Mouse (Mus musculus) brain, embryonic 14.5 days (tissue): ENCODE measurements around the gene C330021F23Rik. TPM values are rescaled to one million over a fixed set of nuclear protein-coding genes. Genes with fewer than 3 reads are reported as not detected.
A peak's percentile ranks its signal among the peaks of the same experiment; 100 is the strongest.

Source experiments
- DNase-seq: peaks from one replicate; pipeline ENCODE4 v3.0.0-alpha.2; 2011; ENCODE audit warnings: low read depth
- CTCF ChIP-seq: fragments of 200-500 bp; IDR thresholded peaks from 2 replicates; pipeline ENCODE4 v1.5.1; 2012; ENCODE audit warnings: inconsistent platforms, mild to moderate bottlenecking, moderate library complexity, borderline replicate concordance; ENCODE audit not compliant: insufficient read depth, insufficient read length; ENCODE audit errors: extremely low read depth
- POLR2A ChIP-seq: fragments of 200-500 bp; IDR thresholded peaks from 2 replicates; pipeline ENCODE4 v1.6.1; 2012; ENCODE audit warnings: mild to moderate bottlenecking, inconsistent platforms, borderline replicate concordance; ENCODE audit not compliant: poor library complexity, insufficient read depth, insufficient read length, severe bottlenecking; ENCODE audit errors: extremely low read depth
- polyA plus RNA-seq: library from polyadenylated mRNA; depleted of rRNA; stranded (reverse); fragments of >200 nt; gene quantifications from 2 replicates; pipeline ENCODE4 v1.2.3, GENCODE M21; 2012; rRNA removed

Gene C330021F23Rik
- polyA plus RNA-seq, 1 experiment = 1.1 TPM

DNA sequence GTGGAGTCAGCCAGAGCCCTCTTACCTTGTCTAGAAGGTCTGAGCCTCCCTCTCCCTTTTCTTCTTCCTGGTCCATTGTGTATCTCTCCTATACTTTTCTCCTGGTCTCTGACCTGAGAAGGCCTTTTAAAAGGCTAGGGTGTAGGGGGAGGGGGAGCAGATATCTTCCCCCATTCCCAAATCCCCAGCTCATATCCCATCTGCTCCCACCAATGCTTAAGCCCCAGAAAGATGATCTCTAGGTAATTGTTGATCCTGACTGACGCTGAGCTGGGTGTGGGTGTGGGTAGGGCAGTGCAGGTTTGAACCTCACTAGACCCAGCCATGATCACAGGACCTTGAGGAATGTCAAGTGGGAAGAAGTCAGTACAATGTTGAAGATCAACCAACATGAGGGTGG lies 57.7 kb downstream of the C330021F23Rik start, which contains the start of gene Pcp2:
Gene Pcp2 (minus strand): TSS at position 101 of the 400 bp plus-strand sequence.
- TF ChIP-seq POLR2A = no peak
- no peak for TF ChIP-seq CTCF
- DNase-seq = no peak

GRCm38 (mm10) chr8:3626971-3627370 lies 59.2 kb downstream of the C330021F23Rik start:
- no peak for DNase-seq
- TF ChIP-seq CTCF = no peak
- no peak for TF ChIP-seq POLR2A

GRCm38 (mm10) chr8:3628014-3628413 lies 60.2 kb downstream of the C330021F23Rik start:
- TF ChIP-seq POLR2A = no peak
- peak; percentile 43; the same call in 1 of the 2 replicates for TF ChIP-seq CTCF
- DNase-seq = peak; percentile 36

GRCm38 (mm10) chr8:3630647-3631477 lies 63.1 kb downstream of the C330021F23Rik start, which contains the start of gene Stxbp2:
Gene Stxbp2 (plus strand): TSS chr8:3630955.
- DNase-seq = peak; percentile 73

DNA sequence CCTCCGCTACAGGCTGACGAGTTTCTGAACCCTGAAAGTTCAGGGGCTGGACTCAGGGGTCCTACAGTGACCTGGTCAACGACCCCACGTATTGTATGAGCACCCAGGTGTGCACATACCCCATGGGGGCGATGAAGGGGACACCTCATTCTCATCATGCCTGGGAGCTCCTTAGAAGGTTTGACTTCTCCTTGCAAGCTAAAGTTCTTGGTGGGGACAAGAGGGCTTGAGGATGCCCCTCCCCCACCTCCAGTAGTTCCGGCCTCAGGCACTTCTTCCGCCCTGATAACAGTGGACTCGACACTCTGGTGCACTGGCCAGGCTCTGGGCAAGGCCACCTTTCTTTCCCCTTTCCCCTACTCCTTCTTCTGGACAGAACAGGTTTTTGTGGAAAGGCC lies 63.7 kb downstream of the C330021F23Rik start:
- no peak for DNase-seq
- no peak for TF ChIP-seq CTCF
- TF ChIP-seq POLR2A = no peak

More at GRCm38 (mm10) chr8:3630647-3631477, 63.1 kb downstream of the C330021F23Rik start, which contains the start of gene Stxbp2:
- no peak for TF ChIP-seq CTCF
- peak; percentile 19; the same call in 1 of the 2 replicates for TF ChIP-seq POLR2A

Other genes with a start within 250 kb of the C330021F23Rik start
- 0.07 and 0.19 TPM in 2 replicates for gene A430078G23Rik, start 214.6 kb upstream of the C330021F23Rik start, polyA plus RNA-seq
- 32.1 and 37.0 TPM in 2 replicates for gene Arhgef18, start 175.0 kb upstream of the C330021F23Rik start, polyA plus RNA-seq
- 4.3 and 4.9 TPM in 2 replicates for gene Pex11g, start 100.3 kb upstream of the C330021F23Rik start, polyA plus RNA-seq
- 0.37 and 0.49 TPM in 2 replicates for gene Tex45, start 97.1 kb upstream of the C330021F23Rik start, polyA plus RNA-seq
- 154 and 176 TPM in 2 replicates for gene Zfp358, start 74.9 kb upstream of the C330021F23Rik start, polyA plus RNA-seq
- gene Mcoln1, start 67.5 kb upstream of the C330021F23Rik start, polyA plus RNA-seq = 230 and 313 TPM in 2 replicates
- 46.2 and 54.9 TPM in 2 replicates for gene Pnpla6, start 52.6 kb upstream of the C330021F23Rik start, polyA plus RNA-seq
- gene Camsap3, start 19.3 kb downstream of the C330021F23Rik start, polyA plus RNA-seq = 58.4 and 86.3 TPM in 2 replicates
- gene Xab2, start 53.3 kb downstream of the C330021F23Rik start, polyA plus RNA-seq = 69.0 and 93.1 TPM in 2 replicates
- gene Pet100, start 53.6 kb downstream of the C330021F23Rik start, polyA plus RNA-seq = 36.1 and 41.5 TPM in 2 replicates
- 1.0 and 2.5 TPM in 2 replicates for gene Pcp2, start 57.6 kb downstream of the C330021F23Rik start, polyA plus RNA-seq
- 117 and 254 TPM in 2 replicates for gene Stxbp2, start 63.0 kb downstream of the C330021F23Rik start, polyA plus RNA-seq
- gene Retn, start 87.8 kb downstream of the C330021F23Rik start, polyA plus RNA-seq = 0.34 and 0.52 TPM in 2 replicates
- 0.11 and 0.29 TPM in 2 replicates for gene Mcemp1, start 97.8 kb downstream of the C330021F23Rik start, polyA plus RNA-seq
- gene Fcor, start 104.4 kb downstream of the C330021F23Rik start, polyA plus RNA-seq = 6.8 and 11.7 TPM in 2 replicates
- 57.5 and 60.9 TPM in 2 replicates for gene Trappc5, start 108.3 kb downstream of the C330021F23Rik start, polyA plus RNA-seq
- gene Fcer2a, start 126.2 kb downstream of the C330021F23Rik start, polyA plus RNA-seq = not detected in 2 replicates
- not detected in 2 replicates for gene Clec4g, start 152.7 kb downstream of the C330021F23Rik start, polyA plus RNA-seq
- 0.12 TPM in 1 of 2 replicates, not detected in the other for gene Cd209a, start 181.0 kb downstream of the C330021F23Rik start, polyA plus RNA-seq